Mouse (Mus musculus): ENCODE results near the gene Gm13696. TPM values are rescaled to one million over a fixed set of nuclear protein-coding genes. Genes with fewer than 3 reads are reported as not detected.

The Gm13696 gene
- polyA plus RNA-seq, 1 experiment from 2014 or later = not detected

Other genes starting within 250 kb of the Gm13696 start
- 54.0 and 58.7 TPM in 2 replicates for gene Itgav, start 248.7 kb upstream of the Gm13696 start, polyA plus RNA-seq (2015; fragmentation: Nextera tagmentation; extraction: Ambion mirVana)
- gene Fam171b, start 160.5 kb upstream of the Gm13696 start, polyA plus RNA-seq (2015; fragmentation: Nextera tagmentation; extraction: Ambion mirVana) = 1.7 and 2.7 TPM in 2 replicates
- not detected in 2 replicates for gene Zswim2, start 31.9 kb upstream of the Gm13696 start, polyA plus RNA-seq (2015; fragmentation: Nextera tagmentation; extraction: Ambion mirVana)
- not detected in 2 replicates for gene Gm13698, start 17.4 kb upstream of the Gm13696 start, polyA plus RNA-seq (2015; fragmentation: Nextera tagmentation; extraction: Ambion mirVana)
- gene Gm13693, start 11.6 kb upstream of the Gm13696 start, polyA plus RNA-seq (2015; fragmentation: Nextera tagmentation; extraction: Ambion mirVana) = not detected in 2 replicates
- not detected in 2 replicates for gene Gm13695, start 5.8 kb upstream of the Gm13696 start, polyA plus RNA-seq (2015; fragmentation: Nextera tagmentation; extraction: Ambion mirVana)
- not detected in 2 replicates for gene Gm13694, start 5.8 kb downstream of the Gm13696 start, polyA plus RNA-seq (2015; fragmentation: Nextera tagmentation; extraction: Ambion mirVana)
- not detected in 2 replicates for gene Gm13697, start 11.6 kb downstream of the Gm13696 start, polyA plus RNA-seq (2015; fragmentation: Nextera tagmentation; extraction: Ambion mirVana)
- gene Gm13691, start 17.4 kb downstream of the Gm13696 start, polyA plus RNA-seq (2015; fragmentation: Nextera tagmentation; extraction: Ambion mirVana) = not detected in 2 replicates

All from heart, embryonic 15.5 days (tissue).